Mouse (Mus musculus): Measurements from ENCODE around the gene Podn.

Podn gene

GRCm38 (mm10) chr4:108077224-108077955, 18.9 kb downstream of the Podn start:
- DNase-seq = no peak

GRCm38 (mm10) chr4:108074204-108074823, 21.9 kb downstream of the Podn start:
- no peak for DNase-seq

- no peak for DNase-seq
These were observed 24.2 kb downstream of the Podn start for GRCm38 (mm10) chr4:108072086-108072485.

- peak; percentile 94 for DNase-seq
These were observed 24.9 kb downstream of the Podn start for GRCm38 (mm10) chr4:108071235-108071901.

GRCm38 (mm10) chr4:108070723-108071122, 25.5 kb downstream of the Podn start:
- no peak for DNase-seq

- no peak for DNase-seq
These were observed 26.0 kb downstream of the Podn start for GRCm38 (mm10) chr4:108070286-108070685.

- no peak for DNase-seq
These were observed 28.2 kb downstream of the Podn start for GRCm38 (mm10) chr4:108068081-108068480.

- no peak for DNase-seq
These were observed 29.0 kb downstream of the Podn start for GRCm38 (mm10) chr4:108067261-108067660.

- DNase-seq = no peak
These were observed 29.7 kb downstream of the Podn start for GRCm38 (mm10) chr4:108066569-108066968.

GRCm38 (mm10) chr4:108065176-108065844, 30.9 kb downstream of the Podn start:
- no peak for DNase-seq

GRCm38 (mm10) chr4:108063616-108064015, 32.6 kb downstream of the Podn start:
- DNase-seq = no peak

GRCm38 (mm10) chr4:108062524-108062923, 33.7 kb downstream of the Podn start:
- no peak for DNase-seq

GRCm38 (mm10) chr4:108060774-108061173, 35.5 kb downstream of the Podn start:
- DNase-seq = no peak

GRCm38 (mm10) chr4:108059601-108060379, 36.5 kb downstream of the Podn start:
- peak; percentile 45 for DNase-seq

GRCm38 (mm10) chr4:108058166-108058565, 38.1 kb downstream of the Podn start:
- peak; percentile 65 for DNase-seq

- DNase-seq = peak; percentile 29
These were observed 39.0 kb downstream of the Podn start for GRCm38 (mm10) chr4:108057247-108057646.

- no peak for DNase-seq
These were observed 40.4 kb downstream of the Podn start for GRCm38 (mm10) chr4:108055873-108056272.

- DNase-seq = no peak
These were observed 43.6 kb downstream of the Podn start for GRCm38 (mm10) chr4:108052673-108053072.

GRCm38 (mm10) chr4:108051687-108052274, 44.5 kb downstream of the Podn start:
- no peak for DNase-seq

GRCm38 (mm10) chr4:108046136-108046535, 50.1 kb downstream of the Podn start:
- DNase-seq = no peak

- no peak for DNase-seq
These were observed 50.8 kb downstream of the Podn start for GRCm38 (mm10) chr4:108045136-108046107.
